Mouse (Mus musculus): Measurements from ENCODE around the gene Lypd5.
"Not testable (repeated sequence)": the region's sequence is repeated elsewhere in the genome, so short reads cannot be mapped to it uniquely, and the experiment has no call there.

Lypd5 gene

DNA sequence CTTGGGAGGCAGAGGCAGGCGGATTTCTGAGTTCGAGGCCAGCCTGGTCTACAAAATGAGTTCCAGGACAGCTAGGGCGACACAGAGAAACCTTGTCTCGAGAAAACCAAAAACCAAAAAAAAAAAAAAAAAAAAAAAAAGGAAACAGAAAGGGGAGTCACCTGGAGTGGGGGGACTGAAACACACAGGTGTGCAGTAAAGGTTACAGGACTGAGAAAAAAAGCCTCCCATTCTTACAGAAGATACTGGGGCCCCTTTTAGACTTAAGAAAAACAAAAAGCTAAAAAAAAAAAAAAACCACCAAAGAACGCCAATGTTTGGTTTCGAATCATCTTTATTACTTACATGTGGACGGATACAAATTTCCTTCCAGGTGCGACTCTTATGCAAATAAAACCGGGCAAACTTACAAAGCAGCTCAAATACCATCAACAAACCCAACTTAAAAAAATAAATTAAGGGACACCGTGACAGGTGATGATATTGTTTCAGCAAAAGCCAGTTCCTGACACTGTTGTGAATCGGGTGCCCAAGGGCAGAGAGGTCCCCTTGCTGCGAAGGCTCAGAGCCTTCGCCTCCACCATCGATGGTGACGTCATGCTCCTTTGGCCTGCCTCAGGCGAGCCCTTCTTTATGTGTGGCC lies 33.9 kb downstream of the Lypd5 start:
- no peak for DNase-seq (ENCODE audit: extremely low read depth, low read depth)

DNA sequence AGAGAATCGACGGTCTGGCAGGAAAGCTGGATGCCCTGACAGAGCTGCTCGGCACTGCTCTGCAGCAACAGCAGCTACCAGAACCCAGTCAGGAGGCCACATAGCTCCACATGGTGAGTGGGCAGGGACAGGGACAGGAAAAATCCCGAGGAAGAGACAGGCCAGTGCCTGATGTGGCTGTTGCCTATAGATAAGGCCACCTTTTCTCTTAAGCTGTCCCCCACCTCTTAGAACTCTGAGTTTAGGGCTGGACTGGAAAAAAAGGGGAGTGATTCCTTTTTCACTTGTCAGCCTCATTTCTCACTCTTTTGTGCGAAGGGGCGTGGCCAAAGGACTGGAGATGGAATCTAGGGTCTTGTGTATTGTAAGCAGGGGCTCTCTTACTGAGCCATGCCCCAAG lies 35.1 kb downstream of the Lypd5 start:
- peak; percentile 75 for DNase-seq (ENCODE audit: extremely low read depth, low read depth)

DNA sequence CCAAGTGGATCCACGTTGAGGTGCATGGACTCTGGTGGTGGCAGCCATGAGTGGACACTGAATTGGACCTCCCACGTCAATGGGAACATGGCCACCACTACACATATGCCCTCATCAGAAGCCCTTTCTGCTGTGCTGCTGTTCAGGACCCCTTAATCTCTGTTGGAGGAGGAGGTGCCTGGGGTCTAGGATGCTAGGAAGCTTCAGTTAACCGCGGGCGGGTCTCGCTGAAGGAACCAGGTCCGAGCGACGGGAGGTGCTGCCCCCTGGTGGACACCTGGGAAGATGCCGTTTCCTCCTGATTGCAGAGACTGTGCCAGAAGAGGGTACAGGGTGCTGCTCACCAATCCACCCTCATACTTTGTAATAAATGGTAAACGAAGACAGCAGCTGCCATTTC lies 35.8 kb downstream of the Lypd5 start:
- no peak for DNase-seq (ENCODE audit: extremely low read depth, low read depth)

DNA sequence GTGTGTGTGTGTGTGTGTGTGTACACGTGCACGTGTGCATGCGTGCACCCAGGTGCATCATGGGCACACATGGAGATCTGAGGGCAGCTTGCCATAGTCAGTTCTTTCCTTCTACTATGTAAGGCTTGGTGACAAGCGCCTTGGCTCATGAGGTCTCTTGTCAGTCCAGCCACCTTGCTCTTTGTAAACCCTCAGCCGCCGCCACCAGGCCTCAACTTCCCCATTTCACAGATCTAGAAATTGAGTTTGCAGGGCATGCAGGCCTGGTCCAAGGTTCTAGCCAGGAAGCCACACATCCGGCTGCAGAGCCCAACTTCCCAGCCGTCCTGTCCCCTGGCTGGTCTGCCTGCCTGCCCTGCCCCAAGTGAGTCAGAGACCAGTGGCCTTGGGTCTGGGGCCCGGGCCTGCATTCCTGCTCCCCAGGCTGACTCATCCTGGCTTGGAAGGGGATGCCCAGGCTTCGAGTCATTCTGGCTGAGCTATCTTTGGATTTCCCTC lies 38.1 kb downstream of the Lypd5 start:
- DNase-seq (ENCODE audit: extremely low read depth, low read depth), result peak; percentile 92

DNA sequence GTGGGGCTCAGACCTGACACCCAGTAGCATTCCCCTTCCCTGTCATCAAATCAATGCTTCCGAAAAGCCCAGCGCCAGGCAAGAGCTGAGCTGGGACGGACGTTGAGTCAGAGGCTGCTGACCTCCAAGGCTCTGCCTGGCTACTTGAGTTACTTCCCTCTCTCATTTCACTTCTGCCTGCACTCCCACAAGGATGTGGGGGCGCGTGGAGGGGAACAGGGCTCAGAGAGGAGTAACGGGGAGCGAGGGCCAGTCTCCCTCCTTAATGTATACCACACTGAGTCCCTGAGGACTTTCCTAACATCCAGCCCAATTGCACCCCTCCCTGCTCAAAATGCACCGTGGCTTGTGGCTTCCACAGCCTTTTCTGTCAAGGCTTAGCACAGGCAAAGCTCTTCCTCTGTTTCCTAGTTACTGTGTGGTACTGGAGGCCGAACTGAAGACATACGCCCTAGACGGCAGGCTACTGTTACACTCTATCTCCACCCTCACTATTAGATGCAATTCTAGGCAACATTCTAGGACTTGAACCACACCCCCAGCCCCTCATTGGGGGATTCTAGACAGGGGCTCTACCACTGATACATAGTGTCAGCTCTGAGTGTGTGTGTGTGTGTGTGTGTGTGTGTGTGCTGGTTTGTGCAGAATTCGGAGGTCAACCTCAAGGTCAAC lies 40.7 kb downstream of the Lypd5 start:
- DNase-seq (ENCODE audit: extremely low read depth, low read depth), result no peak

DNA sequence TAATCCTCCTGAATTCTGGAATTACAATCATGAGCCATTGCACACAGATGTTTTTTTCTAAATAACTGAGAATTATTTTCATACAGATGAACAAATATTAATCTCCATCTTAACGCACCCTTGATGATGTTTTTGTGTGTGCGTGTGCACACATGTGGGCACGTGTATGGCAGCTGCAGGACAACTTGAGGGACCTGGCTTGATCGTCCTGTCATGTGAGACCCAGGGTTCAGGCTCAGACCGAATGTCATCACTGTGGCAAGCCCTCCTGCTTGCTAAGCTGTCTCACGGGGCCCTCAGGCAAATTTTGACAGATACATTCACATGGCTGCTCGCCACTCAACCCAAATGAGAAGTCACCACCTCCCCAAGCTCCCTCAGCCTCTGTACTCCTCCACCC lies 41.5 kb downstream of the Lypd5 start:
- DNase-seq (ENCODE audit: extremely low read depth, low read depth), result no peak

DNA sequence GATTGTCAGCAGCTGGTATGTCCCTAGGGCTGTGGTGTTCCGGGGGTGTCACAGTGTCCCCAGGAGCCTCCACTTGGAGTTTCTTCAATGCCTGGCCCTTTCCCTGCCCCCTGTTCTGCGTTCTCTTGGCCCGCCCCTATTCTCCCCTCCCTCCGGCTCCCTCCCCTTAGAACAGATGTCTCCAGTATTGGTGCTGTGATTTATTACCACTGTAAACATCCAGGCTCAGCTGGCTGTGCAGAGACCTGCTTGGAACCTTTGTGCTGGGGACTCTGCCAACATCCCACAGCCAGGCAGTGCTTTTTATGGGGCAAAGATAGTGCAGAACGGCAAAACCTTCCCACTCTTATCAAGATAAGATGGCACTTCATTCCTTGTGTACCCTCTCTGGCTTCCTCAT lies 42.1 kb downstream of the Lypd5 start:
- DNase-seq (ENCODE audit: extremely low read depth, low read depth), result no peak

DNA sequence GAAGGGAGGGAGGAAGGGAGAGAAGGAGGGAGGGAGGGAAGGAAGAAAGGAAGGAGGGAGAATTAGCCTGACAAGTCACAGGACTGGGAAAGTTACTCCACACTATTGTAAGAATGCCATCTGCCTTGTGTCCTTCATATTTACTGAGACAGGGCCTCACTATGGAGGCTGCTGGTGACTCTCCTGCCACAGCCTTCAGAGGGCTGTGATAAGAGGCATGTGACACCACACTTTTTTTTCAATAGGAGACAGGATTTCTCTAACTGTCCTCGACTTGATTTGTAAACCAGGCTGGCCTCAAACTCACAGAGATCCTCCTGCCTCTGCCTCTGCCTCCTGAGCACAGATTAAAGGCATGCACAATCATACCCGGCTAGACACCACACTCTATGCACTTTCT lies 42.7 kb downstream of the Lypd5 start:
- DNase-seq (ENCODE audit: extremely low read depth, low read depth), result no peak

DNA sequence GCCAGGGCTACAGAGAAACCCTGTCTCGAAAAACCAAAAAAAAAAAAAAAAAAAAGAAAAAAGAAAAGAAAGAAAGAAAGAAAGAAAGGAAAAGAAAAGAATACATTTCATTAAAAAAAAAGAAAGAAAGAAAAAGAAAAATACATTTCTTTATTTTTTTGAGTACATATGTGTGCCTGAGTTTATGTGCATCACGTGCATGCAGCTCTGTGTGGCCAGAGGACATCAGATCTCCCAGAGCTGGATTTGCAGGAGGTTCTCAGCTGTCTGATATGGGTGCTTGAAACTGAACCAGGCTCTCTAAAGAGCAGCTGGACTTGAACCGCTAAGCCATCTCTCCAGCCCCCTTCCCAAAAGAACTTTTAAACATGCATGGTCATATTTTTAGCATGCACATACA lies 45.1 kb downstream of the Lypd5 start:
- DNase-seq (ENCODE audit: extremely low read depth, low read depth), result no peak

DNA sequence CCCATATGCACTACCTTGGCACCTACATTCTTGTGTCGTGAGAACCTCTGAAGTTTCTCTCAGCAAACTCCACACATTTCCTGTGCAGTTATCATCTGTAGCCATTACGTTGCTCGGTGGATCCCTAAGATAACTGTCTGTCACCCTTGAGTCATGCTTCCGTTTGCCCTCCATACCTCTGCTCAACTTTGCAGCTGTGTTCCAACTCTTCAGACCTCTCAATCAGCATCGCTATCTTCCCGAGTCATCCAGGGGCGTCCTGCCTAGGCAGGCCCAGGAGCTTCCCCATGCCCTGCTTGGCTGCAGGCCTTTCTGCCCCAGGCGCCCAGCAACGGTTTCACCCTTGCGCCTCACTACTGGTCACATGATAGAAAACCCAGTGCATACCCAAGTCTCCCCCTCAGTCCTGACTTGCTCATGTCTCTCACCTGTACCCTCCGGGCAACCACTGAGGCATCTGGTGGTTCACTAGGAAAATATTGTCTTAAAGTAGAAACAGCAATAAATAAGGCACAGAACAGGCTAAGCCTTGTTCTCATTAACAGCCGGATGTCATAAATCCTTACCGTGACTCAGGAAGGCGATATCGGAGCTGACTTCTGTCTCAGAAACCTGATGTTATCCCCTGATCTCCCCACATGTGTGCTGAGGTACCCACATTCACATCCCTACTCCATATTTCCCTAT lies 45.6 kb downstream of the Lypd5 start:
- DNase-seq (ENCODE audit: extremely low read depth, low read depth), result no peak

DNA sequence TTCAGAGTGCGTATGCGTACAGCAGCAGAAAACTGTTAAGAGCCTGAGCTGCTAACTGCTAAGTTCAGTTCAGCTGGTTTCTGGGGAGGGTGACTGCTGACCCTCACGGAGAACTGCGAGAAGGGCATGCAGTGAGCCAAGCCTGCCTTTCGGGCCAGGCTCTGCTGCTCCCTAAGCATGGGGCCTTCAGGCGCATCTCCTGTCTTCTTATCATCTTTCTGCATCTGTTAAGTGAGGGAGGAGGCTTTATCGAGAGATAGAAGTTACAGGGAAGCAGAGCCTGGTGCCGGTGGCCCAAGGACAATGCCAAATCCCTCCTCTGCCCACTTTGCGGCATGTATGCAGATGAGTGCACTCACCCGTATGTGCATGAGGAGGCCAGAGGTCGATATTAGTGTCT lies 47.8 kb downstream of the Lypd5 start:
- DNase-seq (ENCODE audit: extremely low read depth, low read depth), result no peak

DNA sequence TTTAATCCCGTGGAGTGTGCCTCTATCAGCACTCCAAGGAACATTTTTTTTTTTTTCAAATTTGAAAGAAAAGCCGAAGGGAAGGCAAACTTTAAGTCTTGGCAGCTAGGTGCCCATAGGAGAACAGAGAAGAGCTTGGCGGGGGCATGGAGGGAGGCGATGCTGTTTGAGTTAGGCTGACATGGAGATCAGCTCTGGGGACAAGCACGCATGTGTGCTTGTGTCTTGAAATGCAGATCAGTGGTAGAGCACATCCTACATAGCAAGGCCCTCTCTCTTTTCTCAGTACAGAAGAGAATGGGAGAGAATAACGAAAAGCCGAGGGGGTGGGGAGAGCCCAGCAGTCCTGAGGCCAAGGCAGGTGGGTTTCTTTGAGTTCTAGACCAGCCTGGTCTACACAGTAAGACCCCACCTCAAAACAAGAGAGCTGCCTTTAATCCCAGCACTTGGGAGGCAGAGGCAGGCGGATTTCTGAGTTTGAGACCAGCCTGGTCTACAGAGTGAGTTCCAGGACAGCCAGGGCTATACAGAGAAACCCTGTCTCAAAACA lies 49.4 kb downstream of the Lypd5 start:
- DNase-seq (ENCODE audit: extremely low read depth, low read depth), result no peak

DNA sequence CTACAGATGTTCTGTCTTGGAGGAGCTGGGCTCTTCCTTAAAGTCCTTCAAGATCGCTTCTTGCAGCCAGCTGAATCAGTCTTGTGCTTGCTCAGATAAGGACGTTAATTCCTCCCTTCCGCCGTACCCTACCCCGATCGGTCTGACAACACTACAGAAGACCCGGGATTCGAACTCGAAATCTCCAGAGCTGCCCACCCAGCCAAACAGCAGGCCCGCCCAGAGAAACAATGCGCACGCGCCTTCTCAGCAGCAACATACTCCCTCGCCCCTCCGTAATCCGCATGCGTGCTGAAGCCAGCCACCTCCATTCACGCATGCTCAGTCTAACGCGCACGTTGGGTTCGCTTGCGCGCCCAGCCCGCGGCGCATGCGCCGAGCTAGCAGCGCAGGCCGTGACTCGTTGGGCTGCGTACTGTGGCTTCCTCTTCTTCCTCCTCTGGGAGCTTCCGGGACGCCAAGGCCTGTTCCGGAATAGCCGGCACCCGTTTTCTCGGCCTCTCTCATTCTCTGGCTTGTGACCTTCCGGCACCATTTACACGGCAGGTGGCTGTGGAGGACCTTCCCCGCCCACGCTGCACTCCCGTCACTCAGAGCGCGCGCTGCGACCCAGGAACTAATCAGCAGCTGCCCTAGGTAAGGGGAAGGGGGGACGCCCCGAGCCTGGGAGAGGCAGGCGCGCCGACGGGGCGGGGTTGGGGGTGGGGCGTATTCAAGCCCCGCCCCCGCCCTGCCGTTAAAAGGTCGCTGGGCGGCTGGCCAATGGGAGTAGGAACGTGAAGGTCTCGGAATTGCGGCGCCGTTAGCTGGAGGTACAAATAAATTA lies 50.5 kb downstream of the Lypd5 start, which contains the start of gene Smg9:
Smg9 (plus strand) TSS at position 364 of the 826 bp plus-strand sequence.
- peak; percentile 95 for DNase-seq (ENCODE audit: extremely low read depth, low read depth)

DNA sequence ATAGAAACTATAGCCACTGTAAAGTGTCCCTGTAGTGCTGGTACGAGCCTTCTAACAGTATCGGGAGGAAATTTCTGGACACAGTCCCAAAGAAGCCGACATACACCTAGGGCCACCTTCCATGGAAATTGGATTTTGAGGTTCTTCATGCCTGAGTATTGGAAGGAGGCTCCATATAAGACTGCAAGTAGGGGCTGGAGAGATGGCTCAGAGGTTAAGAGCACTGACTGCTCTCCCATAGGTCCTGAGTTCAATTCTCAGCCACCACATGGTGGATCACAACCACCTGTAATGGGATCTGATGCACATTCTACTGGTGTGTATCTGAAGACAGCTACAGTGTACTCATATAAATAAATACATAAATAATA lies 51.1 kb downstream of the Lypd5 start:
- DNase-seq (ENCODE audit: extremely low read depth, low read depth), result no peak

DNA sequence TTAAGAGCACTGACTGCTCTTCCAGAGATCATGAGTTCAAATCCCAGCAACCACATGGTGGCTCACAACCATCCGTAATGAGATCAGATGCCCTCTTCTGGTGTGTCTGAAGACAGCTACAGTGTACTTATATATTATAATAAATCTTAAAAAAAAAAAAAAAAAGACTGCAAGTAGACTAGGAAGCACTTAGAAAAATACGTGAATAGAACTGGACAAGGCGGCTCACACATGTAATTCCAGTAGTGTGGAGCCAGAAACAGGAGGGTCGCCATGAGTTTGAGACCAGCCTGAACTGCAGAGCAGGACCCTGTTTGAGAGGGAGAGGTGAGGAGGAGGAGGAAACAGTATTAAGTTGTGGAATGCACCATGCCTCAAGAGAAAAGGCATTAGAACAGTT lies 51.5 kb downstream of the Lypd5 start:
- DNase-seq (ENCODE audit: extremely low read depth, low read depth), result not testable (repeated sequence)

DNA sequence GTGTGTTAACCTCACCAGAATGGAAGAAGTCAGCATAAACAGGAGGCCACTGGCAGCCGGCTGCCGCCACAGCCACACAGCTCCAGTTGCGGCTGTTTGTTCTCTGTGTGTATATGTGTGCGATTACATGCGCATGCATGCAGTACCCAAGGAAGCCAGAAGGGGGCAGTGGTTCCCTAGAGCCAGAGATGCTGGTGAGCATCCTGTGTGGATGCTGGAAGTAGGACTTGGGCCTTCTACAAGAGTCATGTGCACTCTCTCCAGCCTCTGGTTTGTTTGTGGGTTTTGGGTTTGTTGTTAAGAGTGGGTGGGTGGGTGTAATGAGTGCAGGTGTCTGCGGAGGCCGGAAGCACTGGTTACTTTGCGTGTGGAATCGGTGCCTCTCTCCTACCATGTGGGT lies 53.9 kb downstream of the Lypd5 start:
- no peak for DNase-seq (ENCODE audit: extremely low read depth, low read depth)
